Mouse (Mus musculus): Measurements from ENCODE around the gene St6gal1.

DNA sequence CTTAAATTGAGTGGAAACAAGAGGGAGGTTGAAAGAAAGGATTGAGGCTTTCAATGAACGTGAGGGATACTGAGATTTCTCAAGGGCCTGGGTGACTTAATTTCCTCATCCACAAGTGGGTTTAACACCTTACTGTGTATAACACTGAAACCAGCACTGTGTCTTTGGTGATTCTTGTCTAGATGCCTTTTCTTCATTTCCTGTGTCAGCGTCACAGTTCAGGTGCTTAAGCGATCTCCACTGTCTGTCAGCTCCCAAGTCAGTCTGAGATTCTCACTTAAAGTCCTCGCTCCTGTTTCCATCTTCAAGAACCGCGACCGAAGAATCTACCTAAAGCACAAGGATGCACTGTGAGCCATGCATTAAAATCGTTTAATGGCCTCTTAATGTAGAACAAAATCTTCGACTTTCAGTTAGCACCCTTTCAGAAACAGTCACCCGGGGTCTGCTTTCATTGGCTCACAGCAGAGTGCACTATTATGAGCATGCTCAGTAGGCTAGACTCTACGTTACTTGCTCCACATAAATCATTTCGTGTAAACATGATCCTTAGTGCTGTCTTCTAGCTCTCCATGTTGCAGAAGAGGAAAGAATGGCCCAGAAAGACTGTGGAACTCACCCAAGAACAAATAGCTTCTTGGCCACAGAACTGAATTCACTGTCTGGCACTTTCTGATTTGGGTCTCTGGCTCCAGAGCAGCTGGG, 1.2 kb upstream of the St6gal1 start:
- no peak for TF ChIP-seq CTCF (IDR thresholded peaks at IDR 0.05; ENCODE audit: low read depth)
- TF ChIP-seq EP300 (optimal IDR thresholded peaks at IDR 0.05), result no peak

All from stomach, postnatal 0 days (tissue).